Mouse (Mus musculus): ENCODE measurements around the gene Olfr362.

The Olfr362 gene

DNA sequence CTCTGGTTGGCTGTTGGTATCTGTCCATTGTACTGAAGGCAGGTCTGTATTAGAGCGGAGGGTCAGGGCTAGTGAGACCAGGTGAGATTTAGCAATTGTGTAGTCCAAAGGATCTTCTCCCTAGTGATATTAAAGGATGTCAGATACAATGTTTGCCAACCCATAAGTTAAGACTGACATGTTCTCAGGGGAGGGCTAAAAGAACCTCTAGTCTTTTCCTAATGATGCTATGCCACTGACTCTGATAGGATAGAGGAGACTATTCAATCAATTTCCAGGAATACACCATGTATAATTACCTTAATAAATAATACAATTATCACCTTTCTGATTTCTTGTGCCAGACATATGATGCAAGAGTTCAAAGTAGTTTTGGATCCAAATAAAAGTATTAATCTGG, at the start of gene Olfr362:
TSS of gene Olfr362 (minus strand) at position 101 of the 400 bp plus-strand sequence.
- WGBS, result 91% methylated on average over 1 of the region's 1 CpGs

DNA sequence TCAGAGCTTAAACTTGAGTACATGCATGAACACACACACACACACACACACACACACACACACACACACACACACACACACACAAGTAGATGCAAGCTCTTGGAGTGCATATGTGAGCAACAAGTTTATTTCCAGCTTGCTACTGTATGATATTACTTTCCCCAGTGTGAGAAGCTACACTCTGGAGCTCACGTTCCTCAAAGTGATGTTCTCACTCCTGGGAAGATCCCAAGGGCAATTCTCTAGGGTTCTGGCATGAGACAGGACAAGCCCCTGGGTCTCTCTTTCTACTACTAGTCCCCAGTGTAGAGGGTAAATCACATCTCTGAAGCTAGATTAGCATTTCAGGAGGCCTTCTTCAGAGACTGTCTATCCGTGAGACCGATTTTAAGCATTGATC, 21.3 kb upstream of the Olfr362 start, which contains the start of gene Olfr364-ps1:
TSS of gene Olfr364-ps1 (plus strand) at position 301 of the 400 bp plus-strand sequence.
- 89% methylated on average over 3 of the region's 3 CpGs for WGBS

DNA sequence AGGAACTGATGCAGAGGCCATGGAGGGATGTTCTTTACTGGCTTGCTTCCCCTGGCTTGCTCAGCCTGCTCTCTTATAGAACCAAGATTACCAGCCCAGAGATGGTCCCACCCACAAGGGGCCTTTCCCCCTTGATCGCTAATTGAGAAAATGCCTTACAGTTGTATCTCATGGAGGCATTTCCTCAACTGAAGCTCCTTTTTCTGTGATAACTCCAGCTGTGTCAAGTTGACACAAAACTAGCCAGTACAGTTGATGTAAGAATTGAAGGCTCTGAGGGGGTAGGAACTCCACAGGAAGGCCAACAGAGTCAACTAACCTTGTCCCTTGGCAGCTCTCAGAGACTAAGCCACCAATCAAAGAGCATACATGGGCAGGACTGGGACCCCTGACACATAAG, 28.5 kb downstream of the Olfr362 start, which contains the start of gene Olfr361:
TSS of gene Olfr361 (minus strand) at position 101 of the 400 bp plus-strand sequence.
- WGBS, result 50% methylated on average over 1 of the region's 1 CpGs

DNA sequence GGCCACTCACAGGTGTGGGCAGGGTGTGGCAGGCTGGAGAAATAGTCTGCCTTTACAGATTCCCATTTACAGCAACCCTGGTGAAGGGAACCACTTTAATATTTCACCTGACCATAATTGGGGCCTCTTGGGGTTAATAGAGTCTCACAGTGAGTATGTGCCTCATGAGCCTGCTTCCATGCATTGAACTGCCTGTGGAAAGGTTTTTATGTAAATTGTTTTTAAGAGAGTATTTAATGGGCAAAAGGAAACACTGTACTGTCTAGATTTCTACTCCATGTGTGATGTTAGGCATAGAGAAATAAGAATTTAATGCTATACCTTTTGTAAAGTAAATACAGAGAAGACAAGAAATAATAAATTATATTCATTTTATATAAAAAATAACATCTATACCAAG, 52.3 kb downstream of the Olfr362 start, which contains the start of gene Olfr360:
TSS of gene Olfr360 (plus strand) at position 301 of the 400 bp plus-strand sequence.

